24 mouse cellular contexts compared by ENCODE assay signal in the genomic region with DNA sequence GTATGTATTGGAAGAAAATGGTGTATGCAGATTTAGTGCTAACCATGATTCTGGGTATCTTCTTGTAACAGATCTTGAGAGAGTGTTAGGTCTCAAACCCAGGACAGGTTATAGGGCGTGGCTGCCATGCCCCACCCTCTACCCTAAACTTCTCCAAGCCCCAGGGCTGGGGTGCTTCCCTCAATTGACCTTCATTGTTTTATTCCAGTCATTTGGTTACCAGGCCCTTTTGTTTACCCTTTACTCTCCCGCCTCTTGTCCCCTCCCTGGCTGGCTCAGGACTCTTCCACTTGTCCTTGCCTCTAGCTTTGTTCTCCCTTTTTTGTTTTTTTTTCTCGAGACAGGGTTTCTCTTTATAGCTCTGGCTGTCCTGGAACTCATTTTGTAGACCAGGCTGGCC. TPM values are rescaled to one million over a fixed set of nuclear protein-coding genes. Genes with fewer than 3 reads are reported as not detected.
DNase-seq lines count a peak whose midpoint lies in the region; TF ChIP-seq lines count a peak whose summit lies in the region.
"Had no signal": no experiment of that assay in that cellular context is flagged by ENCODE, and none has a peak within 500 bp of the region (broad histone marks: within the 10 kb centered on the region; RNA-seq: fewer than 3 reads in every experiment).

No protein-coding gene starts in this region.

- peak overlapping the region; percentile 56; the same call in 1 of the 2 replicates for H3K9ac ChIP-seq in ES-Bruce4 (ENCODE audit: low read depth, poor library complexity, severe bottlenecking)
- H3K9ac ChIP-seq in ES-E14 (ENCODE audit: insufficient read depth, low read depth, low read length, poor library complexity, severe bottlenecking): peak overlapping the region; percentile 18; the same call in 1 of the 2 replicates
- H3K9ac ChIP-seq: embryonic facial prominence, embryonic 12.5 days; forebrain, embryonic 13.5 days; forebrain, embryonic 15.5 days; forebrain, postnatal 0 days had no signal

- H3K4me3 ChIP-seq in E14TG2a.4 (replicated peaks; ENCODE audit: low read length) (peak overlapping the region; percentile 83), ES-Bruce4 (ENCODE audit: low read depth, low read length) (no peak overlapping the region), ES-E14 (ENCODE audit: insufficient read depth in 1 of 2, low read depth in 1 of 2, low read length in 2 of 2, poor library complexity in 1 of 2, severe bottlenecking in 1 of 2) (peak overlapping the region in 1 of 2 experiments; percentile 32; a peak in 1 of 4 replicates)
- H3K4me3 ChIP-seq: embryonic facial prominence, embryonic 10.5 days; embryonic facial prominence, embryonic 12.5 days; forebrain, embryonic 13.5 days; forebrain, embryonic 15.5 days had no signal

- H3K27me3 ChIP-seq in E14TG2a.4 (ENCODE audit: insufficient read depth, low read length) (no peaks in the 10 kb centered on the region), ES-Bruce4 (ENCODE audit: control insufficient read depth, insufficient read depth, low read length, poor library complexity, severe bottlenecking) (no peaks in the 10 kb centered on the region)
- H3K27me3 ChIP-seq: embryonic facial prominence, embryonic 12.5 days; forebrain, embryonic 13.5 days; forebrain, embryonic 15.5 days had no signal

- no peak for TF ChIP-seq CTCF in E14TG2a.4 (conservative IDR thresholded peaks at IDR 0.05; ENCODE audit: low read length)
- no peak for TF ChIP-seq CTCF in ES-Bruce4 (IDR thresholded peaks at IDR 0.05; ENCODE audit: low read depth, low read length)

- in situ Hi-C loops in ES-E14 (cut with MboI; ENCODE audit: low sequenced_read_pairs in 2 of 2, unreplicated experiment in 2 of 2): loop anchor here in 1 of 2 experiments (25.0 kb wide), 1 partner anchor 1879 kb away; no protein-coding TSS in a partner anchor

- peaks cover 3% of the 10 kb centered on the region; the same call in 1 of the 2 replicates for H3K36me3 ChIP-seq in E14TG2a.4 (ENCODE audit: insufficient read depth, low read length)
- H3K36me3 ChIP-seq in ES-Bruce4 (ENCODE audit: control insufficient read depth, insufficient read depth, low read length, poor library complexity, severe bottlenecking): peaks cover 4% of the 10 kb centered on the region
- no peaks in the 10 kb centered on the region for H3K36me3 ChIP-seq in ES-E14 (ENCODE audit: control insufficient read depth, insufficient read depth, low read length, poor library complexity, severe bottlenecking)
- H3K36me3 ChIP-seq: embryonic facial prominence, embryonic 10.5 days; embryonic facial prominence, embryonic 12.5 days; forebrain, embryonic 15.5 days had no signal

- DNase-seq in ES-E14 (ENCODE audit: low read depth, low spot score): no peak
- peak; percentile 92 for DNase-seq in ZHBTc4 (ENCODE audit: low read depth, low spot score)
- no peak for DNase-seq in adrenal gland, adult 8-10 months
- DNase-seq in frontal cortex, postnatal 14 days (ENCODE audit: low spot score in 2 of 2): no peak
- DNase-seq in embryo, embryonic 9.5 days (ENCODE audit: extremely low spot score): no peak
- DNase-seq: adrenal gland, adult 2 months; adrenal gland, postnatal 14 days; adrenal gland, postnatal 36 days; cerebellum, adult 18-20 months; cerebellum, adult 8-10 months; cerebellum, adult 9-11 months; cerebellum, postnatal 14 days; cerebellum, postnatal 36 days; embryo, embryonic 11 days; forebrain, postnatal 0 days had no signal

- H3K9me3 ChIP-seq in E14TG2a.4 (ENCODE audit: low read length): no peaks in the 10 kb centered on the region
- no peaks in the 10 kb centered on the region; the same call in none of the 2 replicates for H3K9me3 ChIP-seq in ES-Bruce4 (replicated peaks; ENCODE audit: control insufficient read depth, insufficient read depth, low read length, poor library complexity, severe bottlenecking)
- H3K9me3 ChIP-seq in ES-E14 (ENCODE audit: control insufficient read depth, insufficient read depth, low read depth, low read length): no peaks in the 10 kb centered on the region
- H3K9me3 ChIP-seq: embryonic facial prominence, embryonic 10.5 days; embryonic facial prominence, embryonic 12.5 days; forebrain, embryonic 13.5 days; forebrain, embryonic 15.5 days had no signal

- TF ChIP-seq EP300 in ES-Bruce4 (IDR thresholded peaks at IDR 0.05; ENCODE audit: insufficient read depth, low read depth, low read length): peak; percentile 96

- H3K27ac ChIP-seq in ES-Bruce4 (ENCODE audit: insufficient read depth, low read length) (peak overlapping the region; percentile 99), ES-E14 (ENCODE audit: insufficient read depth, low read depth, low read length, poor library complexity, severe bottlenecking) (peak overlapping the region; percentile 94)
- H3K27ac ChIP-seq: embryonic facial prominence, embryonic 10.5 days; embryonic facial prominence, embryonic 12.5 days; forebrain, embryonic 13.5 days; forebrain, embryonic 15.5 days had no signal

- H3K4me1 ChIP-seq in E14TG2a.4 (replicated peaks; ENCODE audit: low read depth, low read length) (peaks cover 63% of the 10 kb centered on the region), ES-Bruce4 (ENCODE audit: control insufficient read depth, insufficient read depth, low read length) (peaks cover 2% of the 10 kb centered on the region), ES-E14 (ENCODE audit: control insufficient read depth in 2 of 2, insufficient read depth in 2 of 2, low read length in 2 of 2, poor library complexity in 1 of 2) (peaks cover 14 to 35% of the 10 kb centered on the region in 2 experiments)
- H3K4me1 ChIP-seq: embryonic facial prominence, embryonic 12.5 days; forebrain, embryonic 13.5 days; forebrain, embryonic 15.5 days had no signal

- no peak for TF ChIP-seq POLR2A in ES-Bruce4 (IDR thresholded peaks at IDR 0.05; ENCODE audit: insufficient read depth, low read length)

TF ChIP-seq in ES-E14, 5 proteins besides CTCF, POLR2A, EP300 and RAD21:
- peak; percentile 86 for TF ChIP-seq ZNF384 (IDR thresholded peaks at IDR 0.05; ENCODE audit: low read depth, low read length)
- no peak for TF ChIP-seq ZC3H11A (IDR thresholded peaks at IDR 0.05; ENCODE audit: borderline replicate concordance, low read depth, low read length)

RNA-seq across cellular contexts. Expression of gene Ranbp17, which starts 20.0 kb away (rescaled TPM):
- polyA plus RNA-seq in ES-Bruce4 (2011; ENCODE audit: insufficient read depth, insufficient read length, low read depth, missing spikeins): 51.3 and 54.8 TPM in 2 replicates
- 42.2 and 42.4 TPM in 2 replicates for total RNA-seq in ES-E14 (2012; rRNA removed)
- 1 to 10 TPM; 2.7 to 9.9 (median 6.0) TPM for total RNA-seq in adrenal gland, adult 8-10 months (2022)
- total RNA-seq: MEL had no signal
- polyA plus RNA-seq: C2C12 had no signal

RNA-seq across cellular contexts. Expression of gene Gabrp, which starts 45.2 kb away (rescaled TPM):
- 0.18 and 0.59 TPM in 2 replicates for polyA plus RNA-seq in ES-Bruce4 (2011; ENCODE audit: insufficient read depth, insufficient read length, low read depth, missing spikeins)
- 0.36 and 0.48 TPM in 2 replicates for total RNA-seq in ES-E14 (2012; rRNA removed)
- total RNA-seq in adrenal gland, adult 8-10 months (2022): not detected
- total RNA-seq: adrenal gland, adult 2 months; adrenal gland, postnatal 14 days; adrenal gland, postnatal 36 days; common myeloid progenitor, adult 5-6 weeks; forebrain, postnatal 0 days; MEL had no signal
- polyA plus RNA-seq: adrenal gland, adult 2 months; C2C12; forebrain, embryonic 13.5 days; forebrain, embryonic 15.5 days; forebrain, postnatal 0 days had no signal
